Mouse (Mus musculus) spleen, adult 2 months (tissue): ENCODE results near the gene Homer2.

ENCODE experiments used
- CTCF ChIP-seq: fragments of 200-500 bp; IDR thresholded peaks from 2 replicates; pipeline ENCODE4 v1.5.1; 2011; ENCODE audit warnings: mild to moderate bottlenecking, inconsistent platforms; ENCODE audit not compliant: insufficient read depth, insufficient read length, insufficient replicate concordance; ENCODE audit errors: extremely low read depth
- POLR2A ChIP-seq: fragments of 200-500 bp; IDR thresholded peaks from 2 replicates; pipeline ENCODE4 v1.6.1; 2011; ENCODE audit warnings: low read depth, low read length, inconsistent platforms

DNA sequence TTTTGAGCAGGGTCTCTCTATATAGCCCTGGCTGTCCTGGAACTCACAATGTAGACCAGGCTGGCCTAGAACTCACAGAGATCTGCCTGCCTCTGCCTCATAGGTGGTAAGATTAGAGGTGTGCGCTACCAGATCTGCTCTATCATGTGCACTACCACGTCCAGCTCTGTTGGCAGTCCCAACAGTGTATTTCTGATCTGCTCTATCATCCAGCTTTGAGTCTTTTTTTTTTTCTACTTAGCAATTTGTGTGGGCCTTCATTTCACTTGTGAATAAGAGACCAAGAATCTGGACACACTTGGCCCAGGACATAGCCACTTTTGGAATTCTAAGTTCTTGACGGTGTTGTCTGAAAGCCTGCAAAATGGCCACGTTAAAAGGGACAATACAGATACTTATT is 150.5 kb downstream of the Homer2 start:
- TF ChIP-seq CTCF (no peak), POLR2A (no peak)
